Mouse (Mus musculus) hindbrain, embryonic 14.5 days (tissue): Measurements from ENCODE around the gene Tent5b. TPM values are rescaled to one million over a fixed set of nuclear protein-coding genes. Genes with fewer than 3 reads are reported as not detected.

ENCODE experiments used
- ATAC-seq: fragments of 200-750 bp; cut with Nextera tagmentation; 2 replicates; pipeline ENCODE4 v1.8.0; 2017; ENCODE audit warnings: moderate number of reproducible peaks, mild to moderate bottlenecking, moderate TSS enrichment, moderate library complexity; ENCODE audit not compliant: low FRiP score
- DNase-seq: peaks from one replicate; pipeline ENCODE4 v3.0.0-alpha.2; 2015; ENCODE audit warnings: low spot score
- H3K27ac ChIP-seq: fragments of 300-500 bp; sonication (generic); 2 replicates; pipeline ENCODE4 v1.5.1; 2014; ENCODE audit warnings: mild to moderate bottlenecking, moderate library complexity
- H3K27me3 ChIP-seq: fragments of 300-500 bp; sonication (generic); 2 replicates; pipeline ENCODE4 v1.6.1; 2014; ENCODE audit warnings: mild to moderate bottlenecking, low read length, mixed read lengths; ENCODE audit not compliant: control insufficient read depth, insufficient read depth
- H3K36me3 ChIP-seq: fragments of 300-500 bp; sonication (generic); replicated peaks from 2 replicates; pipeline ENCODE4 v1.6.1; 2014; ENCODE audit not compliant: control insufficient read depth, insufficient read depth
- H3K4me1 ChIP-seq: fragments of 300-500 bp; sonication (generic); replicated peaks from 2 replicates; pipeline ENCODE4 v1.6.1; 2014; ENCODE audit warnings: antibody characterized with exemption, low read length, mixed read lengths; ENCODE audit not compliant: control insufficient read depth, insufficient read depth
- H3K4me2 ChIP-seq: fragments of 300-500 bp; sonication (generic); replicated peaks from 2 replicates; pipeline ENCODE4 v1.6.1; 2014; ENCODE audit warnings: mild to moderate bottlenecking, moderate library complexity
- H3K4me3 ChIP-seq: fragments of 300-500 bp; sonication (generic); replicated peaks from 2 replicates; pipeline ENCODE4 v1.5.1; 2014; ENCODE audit warnings: mild to moderate bottlenecking, low read length
- H3K9ac ChIP-seq: fragments of 300-500 bp; sonication (generic); 2 replicates; pipeline ENCODE4 v1.6.1; 2014
- H3K9me3 ChIP-seq: fragments of 300-500 bp; sonication (generic); 2 replicates; pipeline ENCODE4 v1.6.1; 2016; ENCODE audit warnings: low read length; ENCODE audit not compliant: control insufficient read depth
- WGBS: fragments of 180-500 bp; shearing (Covaris S2); extraction: QIAGEN DNeasy Blood & Tissue Kit; methylation state at CpG from one replicate; pipeline ENCODE4 v1.1.7; 2014; 5-methylcytosine and 5-hydroxymethylcytosine counted together
- polyA plus RNA-seq: library from polyadenylated mRNA; unstranded; fragments of >200 nt; fragmentation: Nextera tagmentation; extraction: Ambion mirVana; gene quantifications from 2 replicates; pipeline ENCODE4 v1.2.1, GENCODE M21; 2014

The Tent5b gene
- polyA plus RNA-seq, 1 experiment from 2014 or later: 0.16 TPM

DNA sequence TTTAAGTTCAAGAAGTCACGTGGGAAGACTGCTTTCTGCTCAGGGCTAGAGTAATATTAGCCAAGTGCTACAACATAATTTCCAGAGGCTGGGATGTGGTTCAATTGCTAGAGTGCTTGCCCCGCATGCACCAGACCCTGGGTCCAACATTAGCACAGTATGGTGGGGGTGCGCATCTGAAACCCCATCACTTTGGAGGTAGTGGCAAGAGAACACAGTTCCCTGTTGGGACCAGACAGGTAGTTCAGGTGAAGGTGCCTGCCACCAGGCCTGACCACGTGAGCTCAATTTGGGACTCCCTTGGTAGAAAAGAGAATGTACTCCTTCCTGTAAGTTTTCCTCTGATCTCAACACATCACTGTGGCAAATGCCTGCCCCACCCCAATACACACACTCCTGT, 14.9 kb downstream of the Tent5b start:
- H3K9ac ChIP-seq: no peak overlapping the region
- 63% methylated on average over 4 of the region's 4 CpGs for WGBS
- peaks cover 13% of the 10 kb centered on the region; the same call in 1 of the 2 replicates for H3K4me1 ChIP-seq
- no peak overlapping the region for H3K27ac ChIP-seq
- DNase-seq (no peak), ATAC-seq (no peak)
- H3K9me3 ChIP-seq: no peaks in the 10 kb centered on the region
- no peak overlapping the region for H3K4me3 ChIP-seq
- H3K4me2 ChIP-seq: no peak overlapping the region
- no peaks in the 10 kb centered on the region for H3K36me3 ChIP-seq
- peaks cover 57% of the 10 kb centered on the region for H3K27me3 ChIP-seq

DNA sequence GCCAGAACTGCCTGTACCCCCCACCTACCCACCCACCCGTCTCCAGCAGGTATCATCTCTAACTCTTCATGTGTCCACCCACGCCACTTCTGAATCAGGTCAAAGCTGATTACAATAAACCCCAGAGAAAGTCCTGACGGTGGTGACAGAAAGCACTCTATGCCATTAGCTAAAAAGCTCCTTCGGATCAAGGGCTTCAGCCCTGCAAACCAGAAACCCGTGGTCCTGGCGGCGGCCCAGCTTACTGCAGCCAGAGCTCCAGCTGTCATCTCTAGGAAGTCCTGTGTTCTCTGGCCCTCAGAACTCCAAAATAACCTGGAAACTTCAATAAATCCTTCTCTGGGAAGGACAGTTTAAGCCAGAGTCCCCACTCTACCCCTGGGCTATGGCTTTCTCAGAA, 15.8 kb downstream of the Tent5b start:
- Histone ChIP-seq H3K36me3 (no peaks in the 10 kb centered on the region), H3K4me1 (peaks cover 13% of the 10 kb centered on the region; the same call in 1 of the 2 replicates), H3K4me2 (no peak overlapping the region), H3K27me3 (peaks cover 65% of the 10 kb centered on the region), H3K9ac (no peak overlapping the region), H3K9me3 (no peaks in the 10 kb centered on the region), H3K4me3 (no peak overlapping the region), H3K27ac (no peak overlapping the region)
- WGBS: 34% methylated on average over 7 of the region's 7 CpGs
- ATAC-seq (no peak), DNase-seq (no peak)

DNA sequence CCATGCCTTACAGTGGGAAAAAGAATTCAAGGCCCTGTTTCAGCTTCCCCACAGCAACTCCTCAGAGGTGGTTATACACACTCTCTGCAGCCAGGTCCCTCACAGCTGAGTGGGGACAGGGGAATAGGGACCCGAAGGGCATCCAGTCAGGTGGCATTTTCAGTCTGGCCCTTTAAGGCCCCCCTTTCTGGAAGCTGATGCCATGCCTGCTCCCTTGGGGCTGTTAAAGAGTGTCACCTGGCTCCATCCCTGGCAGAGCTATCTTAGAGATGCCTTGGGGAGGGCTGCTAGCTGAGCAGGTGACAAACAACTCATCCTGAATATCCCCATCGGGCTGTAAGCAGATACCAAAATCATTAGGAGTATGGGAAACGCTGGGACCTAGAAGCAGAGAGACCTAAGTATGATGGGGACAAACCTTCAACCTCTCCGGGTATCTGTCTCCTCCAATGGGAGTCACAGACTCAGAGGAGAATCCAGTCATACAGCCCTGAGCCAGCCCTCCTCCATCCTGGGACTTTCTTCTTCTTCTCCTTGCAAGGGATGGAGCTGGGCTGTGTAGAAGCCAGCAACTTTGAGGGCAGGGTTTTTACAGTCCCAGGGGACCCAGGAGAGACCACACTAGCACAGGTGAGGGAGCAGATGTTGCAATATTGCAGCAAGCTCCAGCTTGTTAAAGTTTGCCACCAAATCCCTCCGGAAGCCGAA, 17.0 kb downstream of the Tent5b start:
- DNase-seq (no peak), ATAC-seq (no peak)
- Histone ChIP-seq H3K4me2 (peak overlapping the region; percentile 78), H3K27me3 (peaks cover 72% of the 10 kb centered on the region), H3K36me3 (no peaks in the 10 kb centered on the region), H3K9ac (no peak overlapping the region), H3K4me3 (peak overlapping the region; percentile 48), H3K27ac (no peak overlapping the region), H3K4me1 (peaks cover 13% of the 10 kb centered on the region; the same call in 1 of the 2 replicates), H3K9me3 (no peaks in the 10 kb centered on the region)
- 33% methylated on average over 6 of the region's 6 CpGs for WGBS

DNA sequence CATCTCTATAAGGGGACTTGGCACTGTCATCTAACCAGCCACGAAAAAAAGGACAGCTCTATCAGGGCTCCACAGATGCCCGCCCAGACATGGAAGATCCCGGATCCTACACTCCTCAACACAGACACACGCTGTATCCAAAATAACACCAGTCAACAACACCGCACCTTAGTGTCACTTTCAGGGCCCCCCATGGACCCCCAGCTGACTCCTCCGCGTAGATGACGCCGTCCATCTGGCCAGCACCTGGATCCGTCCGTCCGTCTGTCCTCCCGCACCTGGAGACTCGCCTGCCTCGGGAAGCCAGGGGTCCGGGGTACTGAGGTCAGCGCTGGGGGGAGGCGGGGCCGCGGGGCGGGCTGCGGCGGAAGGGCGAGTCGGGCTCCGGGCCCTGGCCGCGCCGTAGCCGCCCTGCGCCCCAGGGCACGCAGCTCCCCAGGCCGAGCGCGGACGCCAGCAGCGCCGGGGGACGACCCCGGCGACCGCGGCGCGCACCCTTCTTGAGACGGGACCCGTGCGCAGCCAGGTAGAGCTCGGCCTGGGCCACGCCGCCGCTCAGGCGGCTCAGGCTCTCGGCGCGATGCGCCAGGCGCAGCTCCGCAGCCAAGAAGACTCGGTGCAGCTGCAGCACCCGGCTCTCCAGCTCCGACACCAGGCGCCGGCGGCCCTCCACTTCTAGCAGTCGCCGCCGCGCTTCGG, 17.7 kb downstream of the Tent5b start:
- WGBS: under 1% methylated on average over 59 of the region's 70 CpGs
- peaks cover 73% of the 10 kb centered on the region for H3K27me3 ChIP-seq
- ATAC-seq (peak; percentile 39), DNase-seq (peak; percentile 50)
- peak overlapping the region; percentile 69 for H3K9ac ChIP-seq
- no peak overlapping the region for H3K27ac ChIP-seq
- H3K36me3 ChIP-seq: no peaks in the 10 kb centered on the region
- peaks cover 13% of the 10 kb centered on the region; the same call in 1 of the 2 replicates for H3K4me1 ChIP-seq
- peak overlapping the region; percentile 48 for H3K4me3 ChIP-seq
- peak overlapping the region; percentile 78 for H3K4me2 ChIP-seq
- H3K9me3 ChIP-seq: no peaks in the 10 kb centered on the region

DNA sequence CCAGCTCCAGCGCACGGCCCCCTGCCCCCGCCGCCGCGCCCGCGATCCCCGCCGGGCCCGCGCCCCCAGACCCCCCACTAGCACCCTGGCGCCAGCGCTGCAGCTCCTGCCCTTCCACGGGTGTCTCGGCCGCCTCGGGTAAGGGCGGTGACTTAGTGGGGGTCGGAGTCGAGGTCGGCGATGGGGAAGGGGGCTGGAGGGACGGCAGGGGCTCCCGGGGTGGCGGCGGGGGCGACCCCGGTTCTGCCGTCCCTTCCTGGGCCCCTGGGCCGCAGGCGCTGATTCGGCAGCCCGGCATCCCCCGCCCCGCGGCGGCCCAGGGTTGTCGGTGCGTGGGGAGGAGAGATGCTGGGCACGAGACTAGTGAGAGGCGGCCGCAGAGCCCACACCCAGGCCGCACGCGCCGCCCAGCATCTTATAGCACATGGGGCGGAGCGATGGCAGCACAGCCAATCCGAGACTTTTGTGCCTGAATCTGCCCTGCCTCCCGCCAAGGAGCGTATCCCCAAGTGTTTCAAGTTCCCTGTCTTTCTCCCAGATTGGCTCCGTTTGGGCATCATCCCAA, 18.3 kb downstream of the Tent5b start, which contains the start of gene Trnp1:
Trnp1 (minus strand) TSS at position 391 of the 565 bp plus-strand sequence.
- H3K4me2 ChIP-seq: peak within 1 kb of the TSS; percentile 78
- H3K27ac ChIP-seq: no peak within 1 kb of the TSS
- peak; percentile 84 for ATAC-seq
- peak within 1 kb of the TSS; percentile 48 for H3K4me3 ChIP-seq
- H3K36me3 ChIP-seq: no peaks in the 10 kb centered on the region
- H3K4me1 ChIP-seq: peaks cover 13% of the 10 kb centered on the region; the same call in 1 of the 2 replicates
- peaks cover 71% of the 10 kb centered on the region for H3K27me3 ChIP-seq
- H3K9ac ChIP-seq: peak within 1 kb of the TSS; percentile 69
- under 1% methylated on average over 47 of the region's 53 CpGs for WGBS
- H3K9me3 ChIP-seq: no peaks in the 10 kb centered on the region
- peak; percentile 83 for DNase-seq

DNA sequence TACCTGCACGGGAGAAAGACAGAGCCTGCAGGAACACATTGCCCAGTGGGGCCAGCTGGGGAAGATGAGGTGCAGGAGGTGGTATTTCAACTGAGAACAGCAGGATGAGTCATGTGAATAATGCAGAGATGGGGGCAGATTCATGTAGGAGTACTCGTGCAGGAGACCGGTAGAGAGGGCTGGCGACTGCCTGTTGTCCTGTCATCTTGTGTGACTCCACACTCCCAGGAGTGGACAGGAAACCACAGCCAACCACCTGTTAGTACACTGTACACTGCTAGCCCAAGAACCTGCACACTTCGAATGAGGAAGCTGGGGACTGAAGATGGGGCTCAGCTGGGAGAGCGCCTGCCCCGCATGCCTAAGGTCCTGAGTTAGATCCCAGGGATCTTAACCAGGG, 21.6 kb downstream of the Tent5b start:
- Histone ChIP-seq H3K27me3 (peaks cover 67% of the 10 kb centered on the region), H3K36me3 (no peaks in the 10 kb centered on the region), H3K4me3 (no peak overlapping the region), H3K4me2 (no peak overlapping the region), H3K4me1 (peaks cover 13% of the 10 kb centered on the region; the same call in 1 of the 2 replicates), H3K9ac (no peak overlapping the region), H3K27ac (no peak overlapping the region), H3K9me3 (no peaks in the 10 kb centered on the region)
- WGBS: 59% methylated on average over 7 of the region's 7 CpGs
- DNase-seq: no peak
- no peak for ATAC-seq

DNA sequence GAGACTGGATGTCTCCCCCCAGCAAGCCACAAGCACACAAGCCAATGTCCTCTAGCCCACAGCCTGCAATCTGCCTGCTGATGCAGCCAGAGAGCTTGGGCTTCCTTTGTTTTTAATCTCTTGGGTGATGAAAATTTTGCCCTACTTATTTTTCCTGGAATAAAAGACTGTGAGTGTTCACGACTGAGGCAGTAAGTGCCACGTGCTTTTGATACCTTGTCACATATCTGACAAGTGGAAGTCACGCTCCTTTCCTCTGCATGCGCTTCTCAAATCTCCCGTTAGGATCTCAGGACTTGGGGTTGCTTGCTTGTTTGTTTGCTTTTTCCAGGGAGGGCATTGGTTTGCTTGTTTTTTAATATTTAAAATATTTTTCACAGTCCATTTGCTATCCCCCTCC, 24.4 kb downstream of the Tent5b start:
- H3K4me3 ChIP-seq: no peak overlapping the region
- no peaks in the 10 kb centered on the region for H3K4me1 ChIP-seq
- no peak overlapping the region for H3K27ac ChIP-seq
- H3K36me3 ChIP-seq: no peaks in the 10 kb centered on the region
- peaks cover 50% of the 10 kb centered on the region for H3K27me3 ChIP-seq
- no peak overlapping the region for H3K9ac ChIP-seq
- DNase-seq (no peak), ATAC-seq (no peak)
- no peaks in the 10 kb centered on the region for H3K9me3 ChIP-seq
- no peak overlapping the region for H3K4me2 ChIP-seq
- WGBS: 52% methylated on average over 5 of the region's 5 CpGs

DNA sequence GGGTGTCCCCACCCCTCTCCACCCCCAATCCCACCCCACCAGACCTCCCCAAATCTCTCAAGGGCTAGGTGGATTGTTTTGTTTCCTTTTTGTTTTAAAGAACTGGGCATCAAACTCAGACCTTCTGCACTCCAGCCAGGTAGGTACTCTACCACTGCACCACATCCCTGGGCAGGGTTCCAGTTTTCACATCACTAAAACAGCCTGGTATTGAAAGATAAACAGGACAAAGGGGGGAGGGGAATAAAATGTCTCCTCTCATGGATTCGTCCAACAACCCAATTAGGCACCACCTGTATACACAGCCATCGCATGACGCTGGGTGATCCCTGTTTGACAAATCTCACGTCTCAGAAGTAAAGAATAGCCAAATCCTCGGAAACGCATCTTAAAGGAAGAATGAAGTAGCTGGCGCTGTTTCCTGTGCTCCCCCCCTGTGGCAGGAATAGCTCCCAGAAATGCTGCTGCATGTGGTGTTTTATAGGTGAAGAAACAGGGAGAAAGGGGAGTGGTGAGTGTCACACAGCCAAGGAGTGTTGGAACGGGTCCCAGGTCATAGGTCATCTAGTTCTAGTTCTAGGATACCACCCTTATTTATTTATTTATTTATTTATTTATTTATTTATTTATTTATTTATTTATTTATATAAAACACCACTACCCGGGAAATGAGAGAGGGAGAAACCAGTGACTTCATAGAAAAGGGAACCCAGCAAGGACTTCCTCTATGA, 25.0 kb downstream of the Tent5b start:
- Histone ChIP-seq H3K27ac (no peak overlapping the region), H3K4me2 (no peak overlapping the region), H3K36me3 (no peaks in the 10 kb centered on the region), H3K9ac (no peak overlapping the region), H3K4me1 (no peaks in the 10 kb centered on the region), H3K4me3 (no peak overlapping the region), H3K9me3 (no peaks in the 10 kb centered on the region), H3K27me3 (peaks cover 43% of the 10 kb centered on the region)
- no peak for ATAC-seq
- DNase-seq: no peak
- WGBS: 67% methylated on average over 9 of the region's 9 CpGs

DNA sequence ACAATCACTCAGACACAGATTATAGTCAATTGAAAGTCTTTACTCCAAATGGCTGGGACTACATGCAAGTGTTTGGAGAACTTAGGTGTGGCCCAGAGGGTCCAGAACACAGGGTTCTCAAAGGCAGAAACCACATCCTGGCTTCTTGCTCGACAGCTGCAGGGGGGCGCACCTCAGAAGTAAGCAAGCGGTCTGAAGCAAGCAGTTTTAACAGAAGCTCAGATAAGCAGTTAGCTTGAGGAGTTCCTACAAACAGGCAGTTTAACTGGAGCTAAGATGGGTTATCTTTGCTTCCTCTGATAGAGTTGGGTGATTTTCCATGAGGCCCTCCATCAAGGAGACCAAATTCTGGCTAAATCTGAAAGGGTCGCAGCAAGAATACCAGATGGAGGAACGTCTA, 26.6 kb downstream of the Tent5b start:
- ATAC-seq (no peak), DNase-seq (no peak)
- Histone ChIP-seq H3K4me2 (no peak overlapping the region), H3K36me3 (no peaks in the 10 kb centered on the region), H3K9me3 (no peaks in the 10 kb centered on the region), H3K27ac (no peak overlapping the region), H3K27me3 (peaks cover 28% of the 10 kb centered on the region; the same call in 1 of the 2 replicates), H3K4me3 (no peak overlapping the region), H3K4me1 (no peaks in the 10 kb centered on the region), H3K9ac (no peak overlapping the region)
- WGBS: 84% methylated on average over 5 of the region's 5 CpGs
